Mouse (Mus musculus) G1E (cell line): ENCODE data around the gene Susd2.

Experiments
- CTCF ChIP-seq: IDR thresholded peaks from 2 replicates; pipeline ENCODE4 v1.5.1; 2012; ENCODE audit warnings: low read depth, low read length, inconsistent platforms, mixed read lengths
- POLR2AphosphoS5 ChIP-seq: IDR thresholded peaks from 2 replicates; pipeline ENCODE4 v1.6.1; 2012; ENCODE audit warnings: low read depth, low read length, inconsistent platforms; ENCODE audit not compliant: insufficient replicate concordance
- TAL1 ChIP-seq: conservative IDR thresholded peaks from 2 replicates; pipeline ENCODE4 v1.6.1; 2012; ENCODE audit warnings: low read depth, low read length, inconsistent platforms, mixed read lengths

DNA sequence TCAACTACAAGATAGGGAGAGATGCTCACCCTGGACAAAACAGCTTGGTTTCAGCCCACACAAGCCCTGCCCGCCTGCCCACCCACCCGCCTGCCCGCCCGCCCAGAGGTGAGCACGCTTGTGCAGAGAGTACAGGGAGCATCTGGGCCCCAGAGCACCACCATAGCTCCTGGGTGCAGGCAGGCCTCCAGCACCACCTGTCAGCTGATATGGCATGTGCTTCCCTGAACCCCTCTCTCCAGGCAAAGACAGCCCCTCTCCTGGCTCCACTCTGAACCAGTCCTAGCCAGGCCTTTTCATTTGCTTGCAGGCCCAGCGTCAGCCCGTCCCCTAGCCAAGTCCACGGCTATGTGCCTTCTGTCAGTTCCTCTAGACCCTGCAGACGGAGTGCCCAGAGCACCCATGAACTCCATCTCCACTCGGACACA lies 36.8 kb upstream of the Susd2 start:
- TF ChIP-seq CTCF (no peak), POLR2AphosphoS5 (no peak), TAL1 (no peak)
